Comparison of ENCODE assay signal across 14 mouse cellular contexts in the genomic region with DNA sequence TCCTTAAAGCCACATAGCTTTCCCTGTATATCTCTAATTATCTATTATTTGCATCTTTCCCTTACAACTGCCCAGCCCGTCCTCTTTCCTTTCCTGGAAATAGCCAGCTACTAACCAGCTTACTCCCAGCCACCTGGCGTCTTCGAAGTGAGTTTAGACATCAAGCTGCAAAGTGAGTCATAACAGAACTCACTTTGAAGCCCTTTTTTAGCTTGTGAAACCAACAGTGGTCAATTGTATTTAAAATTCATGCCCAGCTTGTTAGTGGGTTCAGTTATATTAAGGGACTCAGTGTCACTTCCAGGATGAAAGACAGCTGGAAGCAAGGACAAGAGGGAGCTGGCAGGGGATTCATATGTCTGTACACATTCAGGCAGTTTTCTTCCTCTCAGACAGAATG. TPM values are rescaled to one million over a fixed set of nuclear protein-coding genes. Genes with fewer than 3 reads are reported as not detected.
DNase-seq lines count a peak whose midpoint lies in the region; ATAC-seq and TF ChIP-seq lines count a peak whose summit lies in the region.
"Had no signal": no experiment of that assay in that cellular context is flagged by ENCODE, and none has a peak within 500 bp of the region (broad histone marks: within the 10 kb centered on the region; RNA-seq: fewer than 3 reads in every experiment).

No protein-coding gene starts in this region.

- no peak for ATAC-seq in liver, embryonic 13.5 days (ENCODE audit: low read depth)
- ATAC-seq in liver, embryonic 11.5 days (replicated peaks; ENCODE audit: low FRiP score): no peak
- ATAC-seq in liver, postnatal 0 days: no peak
- ATAC-seq: inflammation-experienced regulatory T-cells, adult 6 months had no signal

- WGBS in liver, embryonic 13.5 days (ENCODE audit: insufficient replicate concordance): 26% methylated on average over 3 of the region's 3 CpGs
- WGBS in liver, embryonic 11.5 days: 52% methylated on average over 3 of the region's 3 CpGs
- WGBS in liver, postnatal 0 days (ENCODE audit: insufficient replicate concordance): 52% methylated on average over 3 of the region's 3 CpGs
- WGBS in thymus, adult 2 months: 86% methylated on average over 3 of the region's 3 CpGs

- peak overlapping the region; percentile 49 for H3K4me2 ChIP-seq in liver, embryonic 13.5 days
- H3K4me2 ChIP-seq in liver, embryonic 11.5 days: no peak overlapping the region
- H3K4me2 ChIP-seq in liver, postnatal 0 days (ENCODE audit: low read depth, low read length): no peak overlapping the region; the same call in 1 of the 2 replicates
- H3K4me2 ChIP-seq: embryonic facial prominence, embryonic 13.5 days; forebrain, embryonic 12.5 days; midbrain, embryonic 12.5 days had no signal

- H3K4me1 ChIP-seq in liver, embryonic 13.5 days (replicated peaks): peaks cover 95% of the 10 kb centered on the region
- peaks cover 55% of the 10 kb centered on the region for H3K4me1 ChIP-seq in liver, embryonic 11.5 days (replicated peaks; ENCODE audit: control insufficient read depth, insufficient read depth, low read length)
- peaks cover 55% of the 10 kb centered on the region for H3K4me1 ChIP-seq in liver, postnatal 0 days (ENCODE audit: insufficient read depth)
- H3K4me1 ChIP-seq in thymus, adult 2 months (replicated peaks; ENCODE audit: control insufficient read depth, insufficient read depth, low read length): no peaks in the 10 kb centered on the region
- H3K4me1 ChIP-seq: forebrain, embryonic 12.5 days; midbrain, embryonic 12.5 days had no signal

- no peak overlapping the region for H3K4me3 ChIP-seq in liver, embryonic 13.5 days (replicated peaks)
- H3K4me3 ChIP-seq in liver, embryonic 11.5 days (ENCODE audit: low read depth, low read length): no peak overlapping the region
- H3K4me3 ChIP-seq in liver, postnatal 0 days (ENCODE audit: low read depth, low read length): no peak overlapping the region
- no peak overlapping the region for H3K4me3 ChIP-seq in thymus, adult 2 months (ENCODE audit: control insufficient read depth, insufficient read depth, low read length)
- H3K4me3 ChIP-seq: embryonic facial prominence, embryonic 13.5 days; forebrain, embryonic 12.5 days; heart, adult 2 months; midbrain, embryonic 12.5 days had no signal

- H3K9ac ChIP-seq in liver, embryonic 13.5 days: peak overlapping the region; percentile 66
- no peak overlapping the region for H3K9ac ChIP-seq in liver, embryonic 11.5 days (ENCODE audit: low read depth, low read length)
- H3K9ac ChIP-seq in liver, postnatal 0 days (replicated peaks): no peak overlapping the region
- H3K9ac ChIP-seq: embryonic facial prominence, embryonic 13.5 days; forebrain, embryonic 12.5 days; midbrain, embryonic 12.5 days had no signal

- H3K9me3 ChIP-seq in liver, embryonic 13.5 days (replicated peaks): no peaks in the 10 kb centered on the region
- no peaks in the 10 kb centered on the region for H3K9me3 ChIP-seq in liver, embryonic 11.5 days (ENCODE audit: control insufficient read depth, low read length)
- H3K9me3 ChIP-seq in liver, postnatal 0 days (ENCODE audit: low read length): no peaks in the 10 kb centered on the region
- H3K9me3 ChIP-seq: embryonic facial prominence, embryonic 13.5 days; forebrain, embryonic 12.5 days; midbrain, embryonic 12.5 days had no signal

- H3K27ac ChIP-seq in liver, embryonic 13.5 days: peak overlapping the region; percentile 92
- H3K27ac ChIP-seq in liver, embryonic 11.5 days (ENCODE audit: low read depth, low read length): no peak overlapping the region; the same call in 1 of the 2 replicates
- peak overlapping the region; percentile 19; the same call in 1 of the 2 replicates for H3K27ac ChIP-seq in liver, postnatal 0 days (ENCODE audit: low read depth)
- H3K27ac ChIP-seq in thymus, adult 2 months (ENCODE audit: control insufficient read depth, insufficient read depth, low read length): no peak overlapping the region
- H3K27ac ChIP-seq: embryonic facial prominence, embryonic 13.5 days; forebrain, embryonic 12.5 days; heart, adult 2 months; midbrain, embryonic 12.5 days had no signal

- no peak for TF ChIP-seq EP300 in liver, postnatal 0 days (IDR thresholded peaks at IDR 0.05; ENCODE audit: low read depth)

- TF ChIP-seq POLR2A in thymus, adult 2 months (IDR thresholded peaks at IDR 0.05; ENCODE audit: control insufficient read depth, extremely low read depth, insufficient read depth, low read length, poor library complexity): no peak

- no peak for TF ChIP-seq CTCF in liver, postnatal 0 days (IDR thresholded peaks at IDR 0.05; ENCODE audit: low read depth)
- TF ChIP-seq CTCF in thymus, adult 2 months (IDR thresholded peaks at IDR 0.05; ENCODE audit: borderline replicate concordance, control insufficient read depth, extremely low read depth, insufficient read depth, low read length, poor library complexity): no peak

- no peak for DNase-seq in liver, embryonic 13.5 days
- no peak for DNase-seq in liver, embryonic 11.5 days (ENCODE audit: low spot score)
- DNase-seq in A20 (ENCODE audit: low read depth, low spot score) (peak; percentile 81), NIH3T3 (ENCODE audit: low read depth) (peak; percentile 14)
- DNase-seq in liver, postnatal 0 days: no peak
- DNase-seq in thymus, adult 2 months: no peak
- DNase-seq in spleen, postnatal 14 days (ENCODE audit: low spot score in 2 of 2): no peak
- DNase-seq: cerebellum, adult 11 months; heart, adult 2 months; lung, postnatal 36 days had no signal

- H3K27me3 ChIP-seq in liver, embryonic 13.5 days: no peaks in the 10 kb centered on the region
- no peaks in the 10 kb centered on the region for H3K27me3 ChIP-seq in liver, embryonic 11.5 days (replicated peaks; ENCODE audit: control insufficient read depth, insufficient read depth, low read length)
- H3K27me3 ChIP-seq in liver, postnatal 0 days (ENCODE audit: insufficient read depth, low read length): no peaks in the 10 kb centered on the region
- no peaks in the 10 kb centered on the region for H3K27me3 ChIP-seq in thymus, adult 2 months (ENCODE audit: control insufficient read depth, insufficient read depth, low read length)
- H3K27me3 ChIP-seq: embryonic facial prominence, embryonic 13.5 days; forebrain, embryonic 12.5 days; midbrain, embryonic 12.5 days had no signal

- peaks cover 13% of the 10 kb centered on the region; the same call in 1 of the 2 replicates for H3K36me3 ChIP-seq in liver, embryonic 13.5 days
- no peaks in the 10 kb centered on the region for H3K36me3 ChIP-seq in liver, embryonic 11.5 days (ENCODE audit: control insufficient read depth, insufficient read depth, low read length)
- H3K36me3 ChIP-seq in liver, postnatal 0 days (replicated peaks; ENCODE audit: insufficient read depth, low read length): peaks cover 8% of the 10 kb centered on the region
- no peaks in the 10 kb centered on the region for H3K36me3 ChIP-seq in thymus, adult 2 months (ENCODE audit: control insufficient read depth, insufficient read depth, low read length)
- H3K36me3 ChIP-seq: embryonic facial prominence, embryonic 13.5 days; forebrain, embryonic 12.5 days; midbrain, embryonic 12.5 days had no signal

RNA-seq across cellular contexts. Expression of gene Ell2, which starts 33.5 kb away (rescaled TPM):
- 38.2 and 49.6 TPM in 2 replicates for polyA plus RNA-seq in liver, embryonic 13.5 days (2015; fragmentation: Nextera tagmentation; extraction: Ambion mirVana)
- polyA plus RNA-seq in liver, embryonic 11.5 days (2014; fragmentation: Nextera tagmentation; extraction: Ambion mirVana): 40.4 and 44.8 TPM in 2 replicates
- 12.1 and 13.7 TPM in 2 replicates for polyA plus RNA-seq in liver, postnatal 0 days (2015; fragmentation: Nextera tagmentation; extraction: Ambion mirVana)
- 2.0 and 2.2 TPM in 2 replicates for polyA plus RNA-seq in thymus, adult 2 months (2012; rRNA removed)

Comparison
In these comparisons a context has a peak if more than half of its experiments do, and no peak if none do; other contexts are left out.
1. H3K27ac ChIP-seq: peak in liver, embryonic 13.5 days (single experiment) and liver, postnatal 0 days (single experiment); none in liver, embryonic 11.5 days (single experiment) and thymus, adult 2 months (single experiment).
2. DNase-seq: peak in A20 (single experiment) and NIH3T3 (single experiment); none in liver, embryonic 13.5 days (single experiment), liver, embryonic 11.5 days (single experiment), liver, postnatal 0 days (single experiment), thymus, adult 2 months (single experiment) and spleen, postnatal 14 days (0 of 2).